Mouse (Mus musculus) liver, adult (tissue): ENCODE data around the gene Ubqln2.

Experiments
- GATA4 ChIP-seq: IDR thresholded peaks from 2 replicates; pipeline ENCODE4 v1.6.1; 2014; ENCODE audit warnings: mild to moderate bottlenecking, low read length; ENCODE audit not compliant: insufficient replicate concordance

Gene Ubqln2

GRCm38 (mm10) chrX:153497688-153498516, at the start of gene Ubqln2:
Gene Ubqln2, plus strand, starts transcription at chrX:153498227.
- no peak for TF ChIP-seq GATA4

GRCm38 (mm10) chrX:153451946-153452345, 46.1 kb upstream of the Ubqln2 start:
- TF ChIP-seq GATA4, result no peak

DNA sequence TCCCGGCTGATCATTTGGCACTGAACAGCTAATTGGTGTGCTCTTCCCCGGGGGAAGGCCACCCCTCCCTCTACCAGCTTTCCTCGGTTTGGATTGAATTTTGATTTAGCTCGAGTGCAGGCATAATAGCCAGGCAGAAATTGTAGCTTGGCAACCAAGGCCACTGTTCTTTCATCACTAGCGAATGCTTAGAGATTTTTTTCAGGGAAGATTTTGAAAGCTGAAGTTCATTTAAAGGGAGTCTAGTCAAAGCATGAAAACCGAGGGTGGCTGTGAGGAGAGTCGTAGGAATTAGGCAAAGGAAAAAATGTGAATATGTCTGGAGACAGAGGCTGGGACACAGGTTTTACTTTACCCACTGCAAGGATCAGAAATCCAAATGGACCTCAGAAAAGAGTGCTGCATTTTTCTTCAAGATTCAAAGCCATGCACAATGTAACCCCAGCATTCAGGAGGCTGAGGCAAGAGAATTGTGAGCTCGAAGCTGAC, 21.2 kb upstream of the Ubqln2 start:
- TF ChIP-seq GATA4, result no peak

GRCm38 (mm10) chrX:153492326-153492725, 5.7 kb upstream of the Ubqln2 start:
- no peak for TF ChIP-seq GATA4

DNA sequence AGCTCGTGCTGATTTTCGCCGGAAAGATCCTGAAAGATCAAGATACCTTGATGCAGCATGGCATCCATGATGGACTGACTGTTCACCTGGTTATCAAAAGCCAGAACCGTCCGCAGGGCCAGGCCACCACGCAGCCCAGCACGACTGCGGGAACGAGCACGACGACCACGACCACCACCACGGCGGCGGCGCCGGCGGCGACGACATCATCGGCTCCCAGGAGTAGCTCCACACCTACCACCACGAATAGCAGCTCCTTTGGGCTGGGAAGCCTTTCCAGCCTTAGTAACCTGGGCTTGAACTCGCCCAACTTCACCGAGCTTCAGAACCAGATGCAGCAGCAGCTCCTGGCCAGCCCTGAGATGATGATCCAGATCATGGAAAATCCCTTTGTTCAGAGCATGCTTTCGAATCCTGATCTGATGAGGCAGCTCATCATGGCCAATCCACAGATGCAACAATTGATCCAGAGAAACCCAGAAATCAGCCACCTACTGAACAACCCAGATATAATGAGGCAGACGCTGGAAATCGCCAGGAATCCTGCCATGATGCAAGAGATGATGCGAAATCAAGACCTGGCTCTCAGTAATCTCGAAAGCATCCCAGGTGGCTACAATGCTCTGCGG, 752 bp downstream of the Ubqln2 start:
- TF ChIP-seq GATA4, result no peak

- no peak for TF ChIP-seq GATA4
Observed at GRCm38 (mm10) chrX:153499294-153500046, 1.4 kb downstream of the Ubqln2 start.

- no peak for TF ChIP-seq GATA4
Observed at GRCm38 (mm10) chrX:153500047-153500345, 2.0 kb downstream of the Ubqln2 start.

- no peak for TF ChIP-seq GATA4
Observed at GRCm38 (mm10) chrX:153505954-153506353, 7.9 kb downstream of the Ubqln2 start.

DNA sequence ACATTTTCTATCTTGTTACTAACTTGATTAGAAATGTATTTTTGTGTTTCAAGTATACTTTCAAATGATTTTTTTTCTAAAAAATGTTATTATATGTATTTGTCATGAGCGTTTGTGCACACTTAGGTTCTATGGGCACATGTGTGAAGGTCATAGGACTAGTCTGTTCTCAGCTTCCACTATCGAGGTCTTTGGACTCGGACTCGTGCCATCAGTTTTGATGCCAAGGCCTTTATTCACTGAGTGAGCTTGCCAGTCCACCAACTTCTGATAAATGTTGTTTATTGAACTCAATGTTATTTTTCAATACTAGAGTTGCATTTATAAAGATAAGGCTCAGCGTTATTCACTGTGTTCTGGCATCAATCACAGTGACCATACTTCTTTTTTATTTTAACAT, 17.5 kb downstream of the Ubqln2 start:
- TF ChIP-seq GATA4, result no peak

DNA sequence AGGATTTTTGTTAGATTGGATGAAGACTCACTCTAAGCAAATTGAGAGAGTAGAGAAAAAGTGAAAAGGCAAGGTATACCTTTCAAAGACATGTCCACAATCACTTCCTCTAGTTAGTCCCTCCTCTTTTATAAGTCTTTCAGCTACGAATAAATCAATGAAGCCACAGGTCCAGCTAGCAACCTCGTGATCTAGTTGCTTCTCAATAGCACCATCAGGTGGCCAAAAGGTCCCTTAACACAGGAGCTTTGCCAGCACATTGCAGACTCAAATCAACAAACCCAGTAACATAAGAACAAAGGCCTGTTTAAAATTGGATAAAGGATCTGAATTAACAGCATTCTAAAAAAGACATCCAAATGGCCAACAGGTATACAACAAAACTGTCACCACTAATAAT, 30.4 kb downstream of the Ubqln2 start:
- no peak for TF ChIP-seq GATA4
